Mouse (Mus musculus) limb, embryonic 14.5 days (tissue): ENCODE data around the gene Pabpn1. TPM values are rescaled to one million over a fixed set of nuclear protein-coding genes. Genes with fewer than 3 reads are reported as not detected.

Source experiments
- ATAC-seq: fragments of 200-750 bp; cut with Nextera tagmentation; 2 replicates; pipeline ENCODE4 v1.8.0; 2017; ENCODE audit warnings: low read depth, moderate number of reproducible peaks, moderate TSS enrichment; ENCODE audit not compliant: low FRiP score
- DNase-seq: peaks from one replicate; pipeline ENCODE4 v3.0.0-alpha.2; 2015; ENCODE audit warnings: low spot score
- H3K27ac ChIP-seq: fragments of 300-500 bp; sonication (generic); replicated peaks from 2 replicates; pipeline ENCODE4 v1.5.1; 2014; ENCODE audit warnings: low read depth, mild to moderate bottlenecking, low read length, moderate library complexity, mixed read lengths
- H3K27me3 ChIP-seq: fragments of 300-500 bp; sonication (generic); 2 replicates; pipeline ENCODE4 v1.6.1; 2014; ENCODE audit warnings: low read length, mixed read lengths; ENCODE audit not compliant: control insufficient read depth, insufficient read depth
- H3K36me3 ChIP-seq: fragments of 300-500 bp; sonication (generic); 2 replicates; pipeline ENCODE4 v1.6.1; 2014; ENCODE audit warnings: mild to moderate bottlenecking, low read length, moderate library complexity, mixed read lengths; ENCODE audit not compliant: control insufficient read depth, insufficient read depth
- H3K4me1 ChIP-seq: fragments of 300-500 bp; sonication (generic); 2 replicates; pipeline ENCODE4 v1.6.1; 2014; ENCODE audit warnings: antibody characterized with exemption, low read length, mixed read lengths; ENCODE audit not compliant: control insufficient read depth, insufficient read depth
- H3K4me2 ChIP-seq: fragments of 300-500 bp; sonication (generic); replicated peaks from 2 replicates; pipeline ENCODE4 v1.6.1; 2014; ENCODE audit warnings: low read depth, mild to moderate bottlenecking, low read length, moderate library complexity; ENCODE audit not compliant: severe bottlenecking
- H3K4me3 ChIP-seq: fragments of 300-500 bp; sonication (generic); replicated peaks from 2 replicates; pipeline ENCODE4 v1.5.1; 2014; ENCODE audit warnings: low read length
- H3K9ac ChIP-seq: fragments of 300-500 bp; sonication (generic); 2 replicates; pipeline ENCODE4 v1.6.1; 2014; ENCODE audit warnings: mild to moderate bottlenecking, low read depth, low read length, moderate library complexity; ENCODE audit not compliant: severe bottlenecking
- H3K9me3 ChIP-seq: fragments of 300-500 bp; sonication (generic); 2 replicates; pipeline ENCODE4 v1.6.1; 2016; ENCODE audit warnings: low read length; ENCODE audit not compliant: control insufficient read depth
- POLR2A ChIP-seq: fragments of 200-500 bp; IDR thresholded peaks from 2 replicates; pipeline ENCODE4 v1.8.0; 2012; ENCODE audit warnings: inconsistent platforms, mild to moderate bottlenecking, moderate library complexity, borderline replicate concordance; ENCODE audit not compliant: insufficient read depth, insufficient read length; ENCODE audit errors: extremely low read depth
- WGBS: fragments of 180-500 bp; shearing (Covaris S2); extraction: QIAGEN DNeasy Blood & Tissue Kit; methylation state at CpG from one replicate; pipeline ENCODE4 v1.1.7; 2014; 5-methylcytosine and 5-hydroxymethylcytosine counted together
- polyA plus RNA-seq, 2 experiments: library from polyadenylated mRNA; depleted of rRNA in 1 of 2; stranded (reverse) in 1 of 2; unstranded in 1 of 2; fragments of >200 nt; fragmentation: Nextera tagmentation in 1 of 2; extraction: Ambion mirVana in 1 of 2; gene quantifications; 2 replicates each; pipeline versions ENCODE4 v1.2.1 to v1.2.3; 2012 to 2014

Pabpn1 gene
- 476 and 495 TPM in 2 replicates for polyA plus RNA-seq (2012; rRNA removed)
- polyA plus RNA-seq (2014; fragmentation: Nextera tagmentation; extraction: Ambion mirVana) = 137 and 147 TPM in 2 replicates

DNA sequence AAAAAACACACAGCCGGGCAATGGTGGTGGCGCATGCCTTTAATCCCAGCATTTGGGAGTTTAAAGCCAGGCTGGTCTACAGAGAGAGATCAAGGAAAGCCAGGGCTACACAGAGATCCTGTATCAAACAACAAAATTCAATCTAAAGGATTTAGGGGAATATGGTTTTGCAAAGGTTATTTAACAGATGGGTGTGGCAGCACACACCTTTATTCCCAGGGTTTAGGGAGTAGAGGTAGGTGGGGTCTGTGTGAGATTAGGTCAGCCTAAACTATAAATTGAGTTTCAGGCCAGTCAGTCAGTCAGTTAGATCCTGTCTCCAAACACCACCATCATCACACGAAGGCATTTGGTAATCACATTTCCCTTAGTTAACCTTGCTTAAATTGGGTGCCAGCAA, at the start of gene Pabpn1:
Pabpn1 (plus strand) TSS at position 301 of the 400 bp plus-strand sequence.
- DNase-seq (no peak), ATAC-seq (no peak)
- Histone ChIP-seq H3K27me3 (no peaks in the 10 kb centered on the region), H3K9me3 (no peaks in the 10 kb centered on the region), H3K27ac (peak within 1 kb of the TSS; percentile 75), H3K4me2 (peak within 1 kb of the TSS; percentile 56), H3K9ac (peak within 1 kb of the TSS; percentile 38; the same call in 1 of the 2 replicates), H3K4me1 (peaks cover 5% of the 10 kb centered on the region), H3K36me3 (peaks cover 21% of the 10 kb centered on the region), H3K4me3 (peak within 1 kb of the TSS; percentile 98)
- WGBS = 93% methylated on average over 3 of the region's 3 CpGs
- no peak for TF ChIP-seq POLR2A

DNA sequence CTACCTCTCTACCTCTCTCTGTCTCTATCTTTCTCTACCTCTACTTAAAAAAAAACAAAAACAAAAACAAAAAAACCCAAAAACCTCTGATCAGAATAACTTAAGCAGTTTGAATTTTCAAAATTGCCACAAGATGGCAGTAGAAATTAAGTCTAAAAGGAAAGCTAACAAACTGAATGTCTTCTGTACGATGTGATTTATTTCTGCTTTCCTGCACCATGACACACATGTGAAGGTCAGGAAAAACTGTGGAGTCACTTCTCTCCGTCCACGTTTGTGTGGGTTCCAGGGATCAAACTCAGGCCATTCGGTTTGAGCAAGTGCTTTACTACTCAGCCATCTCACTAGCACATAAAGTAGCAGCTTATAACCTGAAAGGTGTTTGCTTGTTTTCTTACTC, 48.8 kb upstream of the Pabpn1 start:
- ATAC-seq (no peak), DNase-seq (peak; percentile 78)
- 4% methylated on average over 4 of the region's 4 CpGs for WGBS
- Histone ChIP-seq H3K36me3 (no peaks in the 10 kb centered on the region), H3K4me2 (no peak overlapping the region), H3K27ac (no peak overlapping the region), H3K4me3 (no peak overlapping the region), H3K9me3 (no peaks in the 10 kb centered on the region), H3K9ac (no peak overlapping the region), H3K4me1 (no peaks in the 10 kb centered on the region), H3K27me3 (no peaks in the 10 kb centered on the region)
- no peak for TF ChIP-seq POLR2A

DNA sequence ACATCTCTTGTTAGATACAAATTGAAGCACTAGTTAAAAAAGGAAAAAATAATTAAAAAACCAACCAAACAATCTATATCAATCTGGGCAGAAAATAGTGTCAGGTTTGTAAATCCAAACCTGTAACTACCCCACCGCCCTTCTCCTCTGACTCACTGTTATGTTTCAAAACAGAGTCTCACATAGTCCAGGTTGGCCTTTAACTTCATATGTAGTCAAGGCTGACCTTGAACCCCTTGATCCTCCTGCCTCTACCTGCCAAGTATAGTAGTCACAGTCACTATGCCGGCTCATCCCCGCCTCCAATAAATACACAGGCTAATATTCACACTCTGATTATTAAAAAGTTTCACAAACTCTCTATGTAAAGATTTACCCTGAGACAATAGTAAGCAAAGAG, 36.6 kb upstream of the Pabpn1 start:
- Histone ChIP-seq H3K4me2 (no peak overlapping the region), H3K27me3 (no peaks in the 10 kb centered on the region), H3K27ac (no peak overlapping the region), H3K4me1 (no peaks in the 10 kb centered on the region), H3K9ac (no peak overlapping the region), H3K36me3 (peaks cover 34% of the 10 kb centered on the region), H3K4me3 (no peak overlapping the region), H3K9me3 (no peaks in the 10 kb centered on the region)
- DNase-seq (no peak), ATAC-seq (no peak)
- 94% methylated on average over 3 of the region's 3 CpGs for WGBS
- no peak for TF ChIP-seq POLR2A

DNA sequence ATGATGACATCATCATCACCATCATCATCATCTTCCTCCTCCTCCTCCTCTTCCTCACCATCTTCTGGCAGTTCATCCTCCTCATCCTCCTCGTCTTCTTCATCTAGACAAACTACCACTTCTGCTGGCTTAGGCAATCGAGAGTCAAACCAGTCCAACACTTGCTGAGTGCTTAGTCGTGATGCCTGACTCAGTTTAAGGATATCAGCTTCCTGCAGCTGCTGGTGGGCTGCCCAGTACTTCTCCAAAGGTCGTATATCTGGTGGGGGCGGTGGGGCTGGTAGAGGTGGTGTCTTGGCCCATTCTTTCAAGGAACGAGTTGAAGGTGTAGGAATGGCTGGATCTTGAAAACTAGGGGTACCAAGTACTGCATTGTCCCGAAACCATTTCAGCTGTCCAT, 35.6 kb upstream of the Pabpn1 start:
- 81% methylated on average over 7 of the region's 7 CpGs for WGBS

DNA sequence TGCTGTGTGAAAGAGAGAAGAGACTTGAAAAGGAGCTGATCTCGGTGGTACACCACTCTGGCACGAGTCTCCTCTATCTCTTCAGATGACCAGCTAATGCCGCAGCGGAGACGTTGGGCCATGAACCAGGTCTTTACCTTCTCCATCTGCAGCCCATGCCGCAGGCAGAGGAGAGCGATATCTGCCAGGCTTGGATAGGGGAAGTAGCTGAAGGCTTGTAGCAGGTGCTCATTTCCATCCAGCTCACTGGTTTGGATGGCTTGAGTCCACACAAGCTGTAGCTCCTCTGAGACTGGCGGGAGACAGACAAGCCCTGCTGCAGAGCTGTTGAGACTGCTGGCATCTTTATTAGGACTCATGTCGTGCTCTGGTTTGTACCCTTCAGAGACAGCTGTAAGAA, 34.4 kb upstream of the Pabpn1 start:
- Histone ChIP-seq H3K36me3 (peaks cover 34% of the 10 kb centered on the region), H3K9ac (no peak overlapping the region), H3K4me2 (no peak overlapping the region), H3K27ac (no peak overlapping the region), H3K9me3 (no peaks in the 10 kb centered on the region), H3K4me3 (no peak overlapping the region), H3K4me1 (no peaks in the 10 kb centered on the region), H3K27me3 (no peaks in the 10 kb centered on the region)
- no peak for TF ChIP-seq POLR2A
- ATAC-seq (no peak), DNase-seq (no peak)
- WGBS = 90% methylated on average over 9 of the region's 9 CpGs

More for the DNA sequence above, 35.6 kb upstream of the Pabpn1 start:
- H3K9ac ChIP-seq = no peak overlapping the region
- DNase-seq (no peak), ATAC-seq (no peak)
- no peaks in the 10 kb centered on the region for H3K9me3 ChIP-seq
- H3K4me1 ChIP-seq = no peaks in the 10 kb centered on the region
- no peak overlapping the region for H3K4me2 ChIP-seq
- H3K4me3 ChIP-seq = no peak overlapping the region
- no peak overlapping the region for H3K27ac ChIP-seq
- no peak for TF ChIP-seq POLR2A
- no peaks in the 10 kb centered on the region for H3K27me3 ChIP-seq
- peaks cover 34% of the 10 kb centered on the region for H3K36me3 ChIP-seq

DNA sequence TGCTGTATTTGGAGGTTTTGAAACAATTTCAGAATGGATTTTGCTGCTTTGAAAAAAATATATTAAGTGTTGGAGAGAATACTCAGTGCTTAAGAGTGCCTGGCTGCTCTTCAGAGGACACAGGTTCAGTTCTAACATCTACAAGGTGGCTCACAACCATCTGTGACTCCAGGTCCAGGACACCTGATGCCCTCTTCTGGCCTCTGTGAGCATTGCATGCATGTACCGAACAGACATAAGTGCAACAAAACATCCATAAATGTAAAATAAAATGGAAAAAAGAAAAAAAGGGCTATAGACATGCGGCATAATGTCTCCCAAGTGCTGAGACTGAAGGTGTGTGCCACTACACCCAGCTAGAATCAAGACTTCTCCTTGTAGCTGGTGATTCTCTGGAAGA, 31.8 kb upstream of the Pabpn1 start:
- peaks cover 24% of the 10 kb centered on the region for H3K36me3 ChIP-seq
- no peak for ATAC-seq
- H3K27me3 ChIP-seq = no peaks in the 10 kb centered on the region
- H3K4me1 ChIP-seq = no peaks in the 10 kb centered on the region; the same call in 1 of the 2 replicates
- no peak overlapping the region for H3K4me3 ChIP-seq
- DNase-seq = no peak
- H3K4me2 ChIP-seq = no peak overlapping the region
- 37% methylated on average over 2 of the region's 2 CpGs for WGBS
- no peak for TF ChIP-seq POLR2A
- H3K9me3 ChIP-seq = no peaks in the 10 kb centered on the region
- no peak overlapping the region for H3K9ac ChIP-seq
- H3K27ac ChIP-seq = no peak overlapping the region
